Mouse (Mus musculus) midbrain, embryonic 13.5 days (tissue): ENCODE measurements at regions not wholly inside any gene's neighbourhood (a gene's known extent, or its start where the extent isn't known, plus 50 kb on each side); places are given as distances from the start of the nearest gene placed in this dataset.

Source experiments
- ATAC-seq: fragments of 200-750 bp; cut with Nextera tagmentation; 2 replicates; pipeline ENCODE4 v1.8.0; 2017; ENCODE audit warnings: mild to moderate bottlenecking, moderate TSS enrichment, moderate library complexity
- H3K27ac ChIP-seq: fragments of 300-500 bp; sonication (generic); 2 replicates; pipeline ENCODE4 v1.5.1; 2015; ENCODE audit warnings: inconsistent platforms, mild to moderate bottlenecking, moderate library complexity
- H3K27me3 ChIP-seq: fragments of 300-500 bp; sonication (generic); 2 replicates; pipeline ENCODE4 v1.6.1; 2015; ENCODE audit warnings: mild to moderate bottlenecking, inconsistent platforms
- H3K36me3 ChIP-seq: fragments of 300-500 bp; sonication (generic); 2 replicates; pipeline ENCODE4 v1.6.1; 2015; ENCODE audit warnings: mild to moderate bottlenecking, inconsistent platforms
- H3K4me1 ChIP-seq: fragments of 300-500 bp; sonication (generic); replicated peaks from 2 replicates; pipeline ENCODE4 v1.6.1; 2015; ENCODE audit warnings: inconsistent platforms
- H3K4me2 ChIP-seq: fragments of 300-500 bp; sonication (generic); replicated peaks from 2 replicates; pipeline ENCODE4 v1.6.1; 2015; ENCODE audit warnings: moderate library complexity, mild to moderate bottlenecking, inconsistent platforms
- H3K4me3 ChIP-seq: fragments of 300-500 bp; sonication (generic); replicated peaks from 2 replicates; pipeline ENCODE4 v1.5.1; 2015; ENCODE audit warnings: mild to moderate bottlenecking, inconsistent platforms
- H3K9ac ChIP-seq: fragments of 300-500 bp; sonication (generic); replicated peaks from 2 replicates; pipeline ENCODE4 v1.6.1; 2015; ENCODE audit warnings: mild to moderate bottlenecking, inconsistent platforms
- H3K9me3 ChIP-seq: fragments of 300-500 bp; sonication (generic); 2 replicates; pipeline ENCODE4 v1.6.1; 2016; ENCODE audit warnings: mild to moderate bottlenecking, inconsistent platforms
- WGBS: fragments of 180-500 bp; shearing (Covaris S2); methylation state at CpG from one replicate; pipeline ENCODE4 v1.1.7; 2015; 5-methylcytosine and 5-hydroxymethylcytosine counted together

DNA sequence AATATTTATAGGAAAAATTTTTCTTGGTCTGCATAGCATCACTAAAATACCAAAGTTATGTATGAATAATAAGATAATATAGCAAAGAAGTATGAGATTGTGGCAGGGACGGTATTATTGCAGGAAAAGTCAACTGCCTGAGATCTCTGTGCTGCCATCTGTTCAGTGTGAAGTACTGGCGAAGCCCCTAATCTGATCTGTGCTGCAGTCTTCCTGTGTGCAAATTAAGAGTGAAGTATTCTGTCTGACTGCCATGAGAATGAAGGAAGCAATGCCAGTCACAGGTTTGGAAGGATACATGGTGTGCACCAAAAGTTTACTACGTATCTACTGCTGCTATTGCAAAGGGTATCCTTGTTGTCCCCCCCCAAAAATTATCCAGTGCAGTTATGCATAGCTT, 501.5 kb downstream of the Rab28 start:
- Histone ChIP-seq H3K27ac (no peak overlapping the region), H3K4me2 (no peak overlapping the region), H3K9me3 (no peaks in the 10 kb centered on the region), H3K4me3 (no peak overlapping the region), H3K27me3 (no peaks in the 10 kb centered on the region), H3K36me3 (no peaks in the 10 kb centered on the region), H3K9ac (no peak overlapping the region), H3K4me1 (no peaks in the 10 kb centered on the region)
- ATAC-seq = no peak
- WGBS = 87% methylated on average over 3 of the region's 3 CpGs

DNA sequence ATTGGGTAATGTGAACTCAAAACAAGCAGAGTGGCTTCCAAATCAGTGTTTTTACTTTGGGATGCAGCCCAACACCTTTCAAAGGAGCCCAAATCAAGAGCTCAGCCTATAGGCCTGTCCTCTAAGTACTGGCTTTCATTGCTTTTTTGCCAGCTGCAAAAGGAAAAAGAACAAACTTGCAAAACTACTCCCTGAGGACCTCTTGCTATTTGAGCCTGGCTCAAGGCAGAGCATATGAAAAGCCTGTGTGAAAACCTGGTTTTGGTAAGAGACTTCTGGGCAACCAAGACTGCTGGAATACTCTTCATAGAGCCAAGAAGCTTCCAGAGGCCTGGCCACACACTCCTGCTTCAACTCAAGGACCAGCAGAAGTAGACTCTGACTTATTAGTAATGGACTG, 503.5 kb downstream of the Rab28 start:
- H3K4me1 ChIP-seq = no peaks in the 10 kb centered on the region
- H3K9me3 ChIP-seq = no peaks in the 10 kb centered on the region
- H3K27ac ChIP-seq = no peak overlapping the region
- H3K4me2 ChIP-seq = no peak overlapping the region
- H3K27me3 ChIP-seq = no peaks in the 10 kb centered on the region
- H3K9ac ChIP-seq = no peak overlapping the region
- no peak overlapping the region for H3K4me3 ChIP-seq
- ATAC-seq = no peak
- no peaks in the 10 kb centered on the region for H3K36me3 ChIP-seq

DNA sequence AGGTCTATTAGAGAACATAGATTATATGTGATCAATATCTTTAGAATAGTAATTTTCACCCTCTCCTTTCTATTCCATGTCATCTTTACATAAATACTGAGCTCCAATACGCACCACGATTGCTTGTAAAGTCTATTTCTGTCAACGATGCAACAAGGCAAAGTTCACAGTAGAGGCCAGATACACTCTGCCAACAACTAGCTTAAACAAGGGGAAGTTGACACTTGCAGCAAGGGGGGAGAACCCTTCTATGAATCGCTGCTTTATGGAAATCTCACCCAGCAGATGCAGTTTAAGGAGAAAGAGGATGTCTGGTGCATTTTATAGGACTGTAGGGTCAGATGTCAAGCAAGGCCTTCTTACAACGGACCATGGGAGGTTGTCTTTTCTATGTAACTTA, 520.8 kb downstream of the Rab28 start:
- Histone ChIP-seq H3K4me1 (no peaks in the 10 kb centered on the region), H3K36me3 (no peaks in the 10 kb centered on the region), H3K9ac (no peak overlapping the region), H3K4me2 (no peak overlapping the region), H3K27me3 (no peaks in the 10 kb centered on the region), H3K4me3 (no peak overlapping the region), H3K27ac (no peak overlapping the region), H3K9me3 (no peaks in the 10 kb centered on the region)
- 84% methylated on average over 5 of the region's 5 CpGs for WGBS
- ATAC-seq = no peak

DNA sequence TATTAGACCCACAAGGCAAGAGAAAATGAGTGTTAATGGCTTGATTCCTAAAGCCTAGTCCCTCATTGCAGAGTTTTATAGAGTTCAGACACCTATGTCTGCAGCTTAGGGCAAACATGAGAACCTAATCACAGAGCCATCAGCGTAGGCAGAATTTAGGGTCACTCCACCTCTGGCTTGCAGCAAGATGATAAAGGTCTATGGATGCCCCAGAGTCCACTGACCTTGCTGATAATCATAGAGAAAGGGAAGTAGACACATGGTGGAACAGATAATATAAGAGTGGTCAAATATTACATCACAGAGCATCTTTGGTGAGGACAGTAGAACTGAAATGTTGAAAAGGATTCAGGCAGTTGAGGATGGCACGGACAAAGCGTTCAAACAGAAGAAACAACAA, 530.7 kb downstream of the Rab28 start:
- ATAC-seq = no peak
- H3K4me1 ChIP-seq = no peaks in the 10 kb centered on the region
- 83% methylated on average over 3 of the region's 3 CpGs for WGBS
- H3K36me3 ChIP-seq = no peaks in the 10 kb centered on the region
- H3K27me3 ChIP-seq = no peaks in the 10 kb centered on the region
- H3K27ac ChIP-seq = no peak overlapping the region
- H3K4me3 ChIP-seq = no peak overlapping the region
- H3K9ac ChIP-seq = no peak overlapping the region
- H3K9me3 ChIP-seq = no peaks in the 10 kb centered on the region
- no peak overlapping the region for H3K4me2 ChIP-seq

DNA sequence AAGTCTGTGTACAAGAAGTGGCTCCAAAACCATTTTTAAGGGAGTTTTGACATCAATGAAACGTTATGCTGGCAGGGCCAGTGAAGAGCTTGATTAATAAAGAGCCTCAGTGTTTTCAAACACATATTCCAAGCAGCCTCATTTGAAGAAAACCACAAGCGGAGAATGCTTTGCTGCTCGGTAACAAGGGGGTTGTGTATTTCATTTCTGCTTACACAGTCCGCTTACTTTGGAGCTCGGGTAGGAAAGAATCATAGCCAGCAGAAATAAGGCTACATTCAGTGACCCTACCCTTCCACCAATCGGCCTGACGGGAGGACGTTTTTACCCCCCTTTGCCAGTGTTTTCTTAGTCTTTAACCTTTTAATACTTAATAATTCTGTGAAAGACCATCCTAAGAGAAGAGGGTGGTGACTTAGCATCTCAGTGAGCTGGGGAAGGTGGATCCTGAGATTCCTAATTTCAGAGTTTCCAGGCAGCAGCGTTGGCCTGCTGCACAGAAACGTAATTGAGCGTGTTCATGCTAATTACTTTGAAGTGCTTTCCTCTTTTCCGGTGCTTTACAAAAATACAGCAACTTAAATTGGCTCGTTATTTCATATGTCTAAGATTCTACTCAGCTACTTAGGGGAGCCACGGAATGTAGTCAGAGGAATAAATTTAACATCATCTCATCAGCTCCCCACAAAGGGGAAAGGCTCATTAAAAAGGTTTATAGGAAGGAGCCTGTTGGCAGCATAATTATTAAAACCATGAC, 541.9 kb downstream of the Rab28 start:
- 56% methylated on average over 14 of the region's 14 CpGs for WGBS
- no peak overlapping the region for H3K4me3 ChIP-seq
- no peaks in the 10 kb centered on the region for H3K9me3 ChIP-seq
- H3K4me2 ChIP-seq = no peak overlapping the region
- no peaks in the 10 kb centered on the region for H3K27me3 ChIP-seq
- H3K36me3 ChIP-seq = no peaks in the 10 kb centered on the region
- ATAC-seq = 0 out of 2 replicates have a peak, but pooled peaks have one; percentile 30
- no peak overlapping the region for H3K9ac ChIP-seq
- H3K4me1 ChIP-seq = no peaks in the 10 kb centered on the region
- no peak overlapping the region for H3K27ac ChIP-seq

DNA sequence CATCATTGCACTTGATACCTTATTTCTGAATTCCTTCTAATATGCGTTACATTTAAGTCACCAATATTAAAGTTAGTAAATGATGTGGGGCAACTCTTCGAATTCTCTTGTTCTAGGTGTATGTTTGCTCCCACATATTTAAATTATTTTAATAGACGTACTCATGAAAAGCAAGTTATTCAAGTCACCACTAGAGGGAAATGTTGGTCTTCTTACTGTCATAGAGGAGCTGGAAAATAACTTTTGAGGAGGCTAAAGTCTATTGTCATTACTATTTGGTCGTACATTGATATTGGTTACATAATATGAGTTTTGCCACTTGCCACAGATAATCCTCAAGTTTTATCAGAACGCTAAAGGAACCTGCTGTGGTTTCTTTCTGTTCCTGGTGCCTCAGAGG, 582.9 kb downstream of the Rab28 start:
- Histone ChIP-seq H3K9me3 (no peaks in the 10 kb centered on the region), H3K4me1 (no peaks in the 10 kb centered on the region), H3K27ac (no peak overlapping the region), H3K36me3 (no peaks in the 10 kb centered on the region), H3K4me2 (no peak overlapping the region), H3K9ac (no peak overlapping the region), H3K27me3 (no peaks in the 10 kb centered on the region), H3K4me3 (no peak overlapping the region)
- no peak for ATAC-seq
- WGBS = 28% methylated on average over 5 of the region's 5 CpGs

DNA sequence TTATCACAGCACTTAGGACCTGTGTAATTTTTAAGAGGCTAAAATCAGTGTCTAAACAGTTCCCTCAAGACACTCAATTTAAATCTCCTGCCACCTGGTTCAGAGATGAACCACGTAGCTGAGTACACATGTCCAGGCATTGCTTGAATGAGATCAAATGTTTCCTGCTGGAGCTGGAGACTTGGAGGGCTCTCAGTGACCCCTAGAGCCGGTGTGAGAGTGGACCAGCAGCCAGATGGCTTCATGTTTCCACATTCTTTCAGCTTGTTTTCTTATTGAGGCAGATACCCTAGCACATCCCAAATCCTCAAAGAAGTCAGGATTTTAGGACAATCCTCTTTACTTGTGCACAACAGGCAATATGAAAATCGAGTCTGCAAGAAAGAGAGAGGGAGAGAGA, 590.3 kb downstream of the Rab28 start:
- no peaks in the 10 kb centered on the region for H3K4me1 ChIP-seq
- no peaks in the 10 kb centered on the region for H3K9me3 ChIP-seq
- H3K4me2 ChIP-seq = no peak overlapping the region
- H3K27me3 ChIP-seq = no peaks in the 10 kb centered on the region
- H3K9ac ChIP-seq = no peak overlapping the region
- 62% methylated on average over 3 of the region's 3 CpGs for WGBS
- H3K27ac ChIP-seq = no peak overlapping the region
- no peak for ATAC-seq
- H3K4me3 ChIP-seq = no peak overlapping the region
- no peaks in the 10 kb centered on the region for H3K36me3 ChIP-seq

DNA sequence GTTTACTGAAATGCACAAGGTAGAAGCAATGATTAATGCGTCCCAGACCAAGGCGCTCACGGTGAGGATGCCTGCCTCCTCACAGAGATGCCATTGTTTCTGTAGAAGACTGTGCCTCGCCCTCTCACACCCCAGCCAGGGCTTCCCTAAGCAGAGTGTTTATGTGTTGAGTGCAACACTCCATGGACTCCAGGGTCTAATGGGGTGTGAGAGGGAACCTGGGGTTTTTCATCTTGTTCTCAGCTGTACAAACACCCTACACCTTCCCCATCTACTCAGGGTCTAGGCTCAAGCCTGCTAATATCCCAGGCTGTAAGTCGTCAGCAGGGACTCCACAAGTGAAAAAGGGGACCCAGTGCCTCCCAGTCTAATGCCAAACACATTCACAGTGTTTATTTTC, 620.2 kb downstream of the Rab28 start:
- H3K27ac ChIP-seq = no peak overlapping the region
- H3K4me3 ChIP-seq = no peak overlapping the region
- H3K9ac ChIP-seq = no peak overlapping the region
- H3K4me2 ChIP-seq = no peak overlapping the region
- no peak for ATAC-seq
- no peaks in the 10 kb centered on the region for H3K27me3 ChIP-seq
- H3K9me3 ChIP-seq = no peaks in the 10 kb centered on the region
- 63% methylated on average over 5 of the region's 5 CpGs for WGBS
- H3K4me1 ChIP-seq = no peaks in the 10 kb centered on the region
- no peaks in the 10 kb centered on the region for H3K36me3 ChIP-seq

DNA sequence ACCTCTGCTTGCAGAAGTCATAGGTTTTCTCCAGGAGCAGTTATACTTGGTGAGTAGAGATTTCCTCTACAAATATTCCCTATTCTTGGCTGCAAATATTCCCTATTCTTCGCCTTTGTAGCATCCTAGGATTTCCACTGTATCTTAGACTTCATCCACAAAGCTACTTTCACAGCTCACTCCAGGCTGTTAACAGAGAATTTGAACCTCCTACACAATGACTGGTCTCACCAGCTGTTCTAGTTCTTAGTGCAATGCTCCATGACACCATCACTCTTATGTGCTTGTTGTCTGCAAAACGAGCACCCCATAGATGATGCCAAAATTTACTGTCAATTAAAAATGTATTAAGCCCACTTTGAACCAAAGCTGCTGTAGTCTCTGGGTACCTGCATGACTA, 631.5 kb downstream of the Rab28 start:
- no peaks in the 10 kb centered on the region for H3K9me3 ChIP-seq
- H3K27ac ChIP-seq = no peak overlapping the region
- whole genome bisulfite sequencing = 81% methylated on average over 2 of the region's 2 CpGs
- H3K4me1 ChIP-seq = no peaks in the 10 kb centered on the region
- H3K4me3 ChIP-seq = no peak overlapping the region
- H3K27me3 ChIP-seq = no peaks in the 10 kb centered on the region
- ATAC-seq = no peak
- no peak overlapping the region for H3K4me2 ChIP-seq
- no peaks in the 10 kb centered on the region for H3K36me3 ChIP-seq
- no peak overlapping the region for H3K9ac ChIP-seq

DNA sequence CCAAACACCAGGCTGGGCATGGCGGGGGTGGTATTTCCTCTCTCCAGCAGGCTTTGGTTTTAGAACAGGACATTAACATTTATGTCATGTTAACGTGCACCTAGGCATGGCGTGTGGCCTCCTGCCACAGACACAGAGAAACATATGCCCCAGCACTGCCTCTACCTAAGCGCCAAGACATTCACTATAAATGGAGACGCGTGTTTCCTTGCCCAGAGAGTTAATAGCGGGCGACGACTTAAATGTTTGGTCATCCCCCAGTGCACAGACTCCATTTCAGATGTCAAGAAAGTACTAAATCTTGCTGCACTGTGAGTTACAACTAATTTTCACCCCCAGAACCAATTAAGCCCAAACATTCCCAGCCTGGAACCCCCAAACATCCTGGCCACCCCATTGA, 646.3 kb downstream of the Rab28 start:
- H3K27me3 ChIP-seq = no peaks in the 10 kb centered on the region
- no peak overlapping the region for H3K4me3 ChIP-seq
- no peaks in the 10 kb centered on the region for H3K36me3 ChIP-seq
- no peak overlapping the region for H3K9ac ChIP-seq
- WGBS = 96% methylated on average over 9 of the region's 9 CpGs
- no peaks in the 10 kb centered on the region for H3K9me3 ChIP-seq
- no peak overlapping the region for H3K4me2 ChIP-seq
- no peak overlapping the region for H3K27ac ChIP-seq
- no peaks in the 10 kb centered on the region for H3K4me1 ChIP-seq
- no peak for ATAC-seq

DNA sequence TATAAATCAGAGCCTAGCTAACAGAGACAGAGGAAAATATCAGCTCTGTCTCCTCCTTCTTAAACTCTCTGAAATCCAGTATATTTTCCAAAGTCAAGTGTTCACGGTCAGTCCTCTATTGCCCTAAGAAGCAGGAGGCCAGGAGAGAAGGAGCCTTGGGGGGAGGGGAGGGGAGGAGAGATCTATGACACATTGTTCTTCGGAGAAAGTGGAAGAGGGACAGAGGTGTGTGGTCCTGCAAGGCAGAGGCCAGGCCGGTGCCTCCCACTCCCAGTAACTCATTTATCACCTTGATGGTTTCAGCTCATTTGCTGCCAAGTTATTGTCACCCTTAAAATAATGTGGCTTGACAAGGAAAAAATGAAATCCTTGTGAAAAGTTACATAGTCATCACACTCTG, 646.7 kb downstream of the Rab28 start:
- no peak for ATAC-seq
- Histone ChIP-seq H3K9me3 (no peaks in the 10 kb centered on the region), H3K27ac (no peak overlapping the region), H3K4me2 (no peak overlapping the region), H3K4me3 (no peak overlapping the region), H3K9ac (no peak overlapping the region), H3K36me3 (no peaks in the 10 kb centered on the region), H3K4me1 (no peaks in the 10 kb centered on the region), H3K27me3 (no peaks in the 10 kb centered on the region)
- WGBS = 85% methylated on average over 3 of the region's 3 CpGs

DNA sequence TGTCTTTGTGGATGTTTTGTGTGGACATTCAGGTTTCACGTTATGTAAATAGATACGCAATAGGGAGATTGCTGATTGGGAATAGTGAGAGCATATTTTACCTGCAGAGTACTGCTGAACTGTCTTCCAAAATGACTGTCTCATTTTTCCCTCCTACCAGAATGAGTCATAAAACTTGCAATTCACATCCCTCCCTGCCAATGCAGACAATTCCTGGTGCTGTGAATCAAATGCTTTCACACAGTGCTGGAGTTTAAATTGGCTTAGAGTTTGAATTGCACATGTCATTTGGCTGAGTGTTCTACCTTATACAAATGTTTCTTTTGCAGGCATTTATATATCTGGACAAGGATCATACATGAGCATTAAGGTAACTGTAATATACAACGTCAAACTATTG, 649.9 kb downstream of the Rab28 start:
- WGBS = 95% methylated on average over 3 of the region's 3 CpGs
- no peak for ATAC-seq

DNA sequence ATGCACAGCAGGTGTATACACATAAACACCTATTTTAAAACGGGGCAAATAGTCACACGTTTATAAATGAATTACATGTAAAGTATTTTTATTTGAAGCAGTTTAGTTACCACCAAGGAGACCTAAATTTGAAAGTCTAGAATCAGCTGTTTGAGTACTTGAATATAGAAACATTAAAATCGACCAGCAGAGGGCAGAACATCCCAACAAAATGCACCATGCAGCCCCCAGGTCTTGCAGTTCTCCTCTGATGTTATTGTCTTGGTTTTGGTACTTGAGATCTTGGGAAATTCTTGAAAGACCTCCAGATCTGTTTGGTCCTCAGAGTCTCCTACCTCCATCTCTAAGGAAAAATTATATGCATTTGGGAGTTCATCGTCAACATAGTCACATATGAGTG, 656.0 kb downstream of the Rab28 start:
- WGBS = 34% methylated on average over 4 of the region's 4 CpGs

More for the DNA sequence above, 649.9 kb downstream of the Rab28 start:
- Histone ChIP-seq H3K9me3 (no peaks in the 10 kb centered on the region), H3K27ac (no peak overlapping the region), H3K4me2 (no peak overlapping the region), H3K27me3 (no peaks in the 10 kb centered on the region), H3K36me3 (no peaks in the 10 kb centered on the region), H3K4me3 (no peak overlapping the region), H3K9ac (no peak overlapping the region), H3K4me1 (no peaks in the 10 kb centered on the region)

More for the DNA sequence above, 656.0 kb downstream of the Rab28 start:
- no peak overlapping the region for H3K27ac ChIP-seq
- no peaks in the 10 kb centered on the region for H3K9me3 ChIP-seq
- ATAC-seq = peak; percentile 55; the same call in 1 of the 2 replicates
- no peak overlapping the region for H3K4me2 ChIP-seq
- no peaks in the 10 kb centered on the region for H3K36me3 ChIP-seq
- no peaks in the 10 kb centered on the region for H3K27me3 ChIP-seq
- no peak overlapping the region for H3K9ac ChIP-seq
- no peaks in the 10 kb centered on the region for H3K4me1 ChIP-seq
- H3K4me3 ChIP-seq = no peak overlapping the region
